Mouse (Mus musculus) layer of hippocampus, postnatal 36 days (tissue): Measurements from ENCODE around the gene Cyp11a1. TPM values are rescaled to one million over a fixed set of nuclear protein-coding genes. Genes with fewer than 3 reads are reported as not detected.
A peak's percentile ranks its signal among the peaks of the same experiment; 100 is the strongest.

Experiments used
- DNase-seq, 2 experiments: peaks; one replicate each; pipeline ENCODE4 v3.0.0; 2022
- total RNA-seq, 2 experiments: library from RNA; stranded (reverse); gene quantifications; 2 replicates each; pipeline ENCODE4 v1.2.3; 2021

Cyp11a1 gene
- total RNA-seq: 1 to 10 TPM; 1.5 to 2.0 TPM

DNA sequence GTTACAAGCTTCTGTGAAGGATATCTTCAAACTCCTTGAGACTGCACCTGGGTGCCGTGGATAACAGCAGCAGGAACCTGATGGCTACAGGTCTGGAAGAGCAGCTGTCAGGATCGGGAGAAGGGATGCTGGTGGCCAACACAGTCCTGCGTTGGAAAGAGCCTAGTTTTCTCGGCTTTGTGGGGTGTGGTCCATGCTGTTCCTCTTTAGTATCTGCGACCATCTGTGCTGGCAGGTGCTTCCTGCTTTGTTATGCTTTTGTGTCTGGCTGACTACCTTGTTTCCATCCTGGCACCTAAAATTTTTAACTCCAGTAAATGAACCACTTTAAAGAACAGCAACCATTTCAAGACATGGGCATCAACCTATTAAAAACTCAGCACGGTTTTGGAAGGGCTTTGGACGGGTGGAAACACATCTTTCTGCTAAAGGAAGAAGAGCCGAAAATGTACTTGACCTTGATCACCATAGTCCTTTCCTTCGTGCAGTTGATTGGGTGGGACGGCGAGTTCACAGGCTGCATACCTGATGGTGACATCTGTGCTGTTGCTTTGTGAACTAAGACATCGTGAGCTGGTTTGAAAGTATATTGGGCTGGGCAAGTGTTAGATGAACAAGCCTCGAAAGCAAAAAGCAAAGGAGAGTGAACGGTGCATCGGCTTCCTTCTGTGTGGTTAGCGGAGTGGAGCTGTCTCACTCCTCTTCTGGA is at the start of gene Cyp11a1:
Gene Cyp11a1 (plus strand): TSS at position 659 of the 709 bp plus-strand sequence.
- no peak for DNase-seq

DNA sequence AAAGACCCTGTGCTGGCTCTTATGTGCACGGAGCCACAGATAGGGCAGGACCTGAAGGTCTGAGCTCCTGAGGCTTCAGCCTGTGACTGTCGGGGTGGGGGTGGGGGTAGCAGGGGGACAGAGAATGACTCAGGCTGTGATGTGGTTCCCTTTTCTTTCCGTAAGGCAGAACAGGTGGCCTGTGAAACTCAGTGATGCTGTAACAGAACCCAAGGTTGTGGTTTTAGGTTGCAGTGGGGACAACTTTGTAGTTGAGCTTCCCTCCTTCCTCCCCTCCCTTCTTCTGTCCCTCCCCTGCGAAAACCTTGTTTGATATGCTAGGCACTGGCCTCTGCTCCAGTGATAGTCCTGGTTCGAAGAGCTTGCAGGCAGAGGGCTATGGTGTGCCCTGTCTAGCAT is 49.4 kb upstream of the Cyp11a1 start:
- DNase-seq: no peak

DNA sequence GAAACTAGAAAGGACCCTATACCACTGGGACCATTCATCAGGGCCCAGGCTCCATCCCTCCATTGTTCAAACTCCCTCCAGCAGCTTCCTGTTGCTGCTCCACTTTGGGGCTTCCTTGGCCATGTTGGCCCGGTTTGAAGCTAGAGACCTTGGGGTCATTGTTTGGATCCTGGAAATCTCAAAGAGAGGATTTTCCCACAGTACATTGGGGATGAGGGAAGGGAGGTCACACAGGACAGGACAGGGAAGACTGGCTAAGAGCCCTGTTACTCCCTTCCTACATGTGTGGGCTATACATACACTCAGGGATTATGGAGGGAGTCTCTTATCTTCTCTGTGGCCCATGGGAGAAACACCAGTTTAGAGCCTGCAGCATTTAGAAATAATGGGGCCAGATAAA is 47.6 kb upstream of the Cyp11a1 start:
- DNase-seq: no peak

DNA sequence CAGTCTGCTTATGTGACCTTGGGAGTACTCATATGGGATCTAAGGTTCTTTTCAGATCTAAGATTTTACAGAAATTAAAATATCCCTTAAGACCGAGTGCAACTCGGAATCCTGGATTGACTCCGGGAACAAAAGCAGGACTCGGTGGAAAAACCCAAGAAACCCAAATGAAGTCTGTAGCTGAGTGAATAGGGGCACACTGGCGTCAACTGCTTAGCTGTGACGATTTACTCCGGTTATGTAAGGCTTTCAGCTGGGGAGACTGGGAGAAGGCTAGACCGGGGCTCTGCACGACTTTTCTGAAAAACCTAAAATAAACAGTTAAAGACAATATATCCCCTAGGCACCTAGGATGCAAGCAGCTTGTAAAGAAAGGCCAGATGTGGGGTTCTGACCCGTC is 46.8 kb upstream of the Cyp11a1 start:
- no peak for DNase-seq

DNA sequence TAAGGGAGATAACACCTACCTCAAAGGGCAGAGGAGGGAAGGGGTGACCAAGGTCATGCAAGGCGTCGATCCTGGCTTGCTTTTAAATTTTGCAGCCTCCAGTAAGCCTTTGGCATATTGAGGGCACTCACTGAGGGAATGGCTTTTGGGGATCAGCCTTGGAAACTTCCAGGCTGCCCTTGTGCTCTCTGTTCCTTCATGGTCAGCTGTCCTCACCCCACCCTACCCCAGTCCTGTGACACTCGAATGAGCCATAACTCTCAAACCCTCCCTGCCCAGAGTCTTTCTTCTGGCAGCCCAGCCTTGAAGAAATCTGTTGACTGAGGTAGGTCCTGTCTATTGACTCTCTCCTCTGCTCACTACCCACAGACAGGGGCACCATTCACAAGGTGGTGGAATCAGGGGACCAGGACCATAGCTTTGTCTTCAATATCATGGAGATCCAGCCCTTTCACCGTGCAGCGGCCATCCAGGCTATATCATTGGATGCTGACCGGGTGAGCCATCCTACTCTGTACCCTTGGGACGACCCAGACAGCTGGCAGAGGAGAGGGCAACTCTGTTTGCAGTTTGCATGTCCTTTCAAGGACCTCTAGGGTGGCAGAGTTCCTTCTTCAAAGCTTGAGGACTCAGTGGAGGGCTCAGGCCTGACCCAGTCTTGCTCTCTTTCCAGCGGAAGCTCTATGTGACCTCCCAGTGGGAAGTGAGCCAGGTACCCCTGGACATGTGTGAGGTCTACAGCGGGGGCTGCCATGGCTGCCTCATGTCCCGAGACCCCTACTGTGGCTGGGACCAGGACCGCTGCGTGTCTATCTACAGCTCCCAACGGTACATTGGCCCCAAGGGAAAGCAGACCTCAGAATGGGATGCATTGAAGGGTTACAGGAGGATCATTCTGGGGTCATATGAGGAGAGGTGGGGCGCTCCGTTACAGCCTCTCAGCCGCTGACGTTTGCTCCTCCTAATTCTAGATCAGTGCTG is 46.0 kb upstream of the Cyp11a1 start:
- DNase-seq: no peak

DNA sequence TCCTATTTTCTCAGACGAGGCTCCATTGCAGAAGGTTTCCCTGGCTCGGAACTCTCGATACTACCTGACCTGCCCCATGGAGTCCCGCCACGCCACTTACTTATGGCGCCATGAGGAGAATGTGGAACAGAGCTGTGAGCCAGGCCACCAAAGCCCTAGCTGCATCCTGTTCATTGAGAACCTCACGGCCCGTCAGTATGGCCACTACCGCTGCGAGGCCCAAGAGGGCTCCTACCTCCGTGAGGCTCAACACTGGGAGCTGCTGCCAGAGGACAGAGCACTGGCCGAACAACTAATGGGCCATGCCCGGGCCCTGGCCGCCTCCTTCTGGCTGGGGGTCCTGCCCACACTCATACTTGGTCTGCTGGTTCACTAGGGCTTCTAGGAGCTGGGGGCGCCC is 45.0 kb upstream of the Cyp11a1 start:
- DNase-seq: no peak

DNA sequence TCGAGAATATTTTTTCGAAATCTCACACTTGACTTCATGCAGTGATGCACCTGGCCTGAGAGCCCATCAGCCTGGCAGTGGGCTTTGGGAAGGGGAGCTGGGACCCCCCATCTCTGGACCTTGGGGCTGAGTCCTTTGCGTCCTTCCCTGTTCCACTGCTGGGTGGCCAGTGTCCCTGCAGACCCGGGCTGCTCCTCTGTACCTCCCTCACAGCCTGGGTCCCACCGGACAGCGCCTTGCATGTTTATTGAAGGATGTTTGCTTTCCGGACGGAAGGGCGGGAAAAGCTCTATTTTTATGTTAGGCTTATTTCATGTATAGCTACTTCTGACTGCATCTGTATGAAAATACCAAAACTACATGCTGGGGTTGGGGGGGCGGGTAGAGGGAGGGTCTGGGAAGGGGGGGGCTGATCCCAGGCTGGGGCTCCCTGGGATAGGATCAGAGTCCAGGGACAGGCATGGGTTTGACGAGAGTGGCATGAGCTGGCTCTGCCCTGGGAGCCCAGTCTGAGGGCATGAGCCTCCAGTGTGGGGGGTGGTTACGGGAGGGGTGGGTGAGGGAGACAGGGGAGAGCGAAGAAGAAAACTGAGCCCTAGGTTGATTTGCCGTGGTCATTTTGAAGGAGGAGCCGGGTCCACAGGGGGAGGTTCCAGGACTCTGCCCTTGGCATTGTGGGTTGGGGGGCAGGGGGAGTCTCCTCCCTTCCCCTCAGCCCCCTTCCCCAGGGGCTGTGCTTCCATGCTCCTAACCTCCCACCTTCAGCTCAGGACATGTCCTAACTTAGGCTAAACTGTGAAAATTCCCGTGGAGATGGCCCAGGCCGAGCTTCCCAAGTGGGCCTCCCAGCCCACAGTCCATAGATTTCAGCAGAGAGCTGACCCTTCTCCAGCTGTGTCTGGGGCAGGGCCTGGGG is 44.1 kb upstream of the Cyp11a1 start:
- no peak for DNase-seq

DNA sequence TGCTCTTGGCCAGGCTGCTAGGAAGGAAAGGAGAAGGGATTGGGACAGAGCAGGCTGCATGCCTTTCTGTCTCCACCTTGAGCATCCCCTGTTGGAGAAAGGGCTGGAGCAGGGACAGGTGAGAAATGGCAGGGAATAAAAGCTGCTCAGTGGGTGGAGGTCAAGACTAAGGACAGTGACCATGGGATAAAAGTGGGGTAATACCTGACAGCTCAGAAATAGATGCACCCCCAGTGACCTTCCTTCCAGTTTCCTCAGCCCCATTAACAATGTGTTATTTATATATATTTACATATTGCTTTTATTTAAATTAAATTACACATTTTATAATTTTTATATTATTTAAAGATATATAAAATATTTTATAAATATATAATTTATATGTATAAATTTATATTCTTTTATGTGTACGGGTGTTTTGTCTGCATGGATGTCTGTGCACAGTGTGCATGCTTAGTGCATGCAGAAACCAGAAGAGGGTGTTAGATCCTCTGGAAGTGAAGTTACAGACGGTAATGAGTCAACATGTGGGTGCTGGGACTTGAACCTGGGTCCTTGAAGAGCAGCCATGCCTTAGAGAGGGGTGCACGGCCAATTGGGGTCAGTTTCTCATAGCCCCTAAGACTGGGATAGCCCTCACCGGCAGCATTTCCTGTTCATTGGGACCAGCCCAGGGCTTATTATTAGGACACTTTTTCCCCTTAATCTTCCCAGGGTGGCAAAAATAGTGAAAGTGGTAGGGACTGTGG is 42.8 kb upstream of the Cyp11a1 start:
- DNase-seq: no peak

DNA sequence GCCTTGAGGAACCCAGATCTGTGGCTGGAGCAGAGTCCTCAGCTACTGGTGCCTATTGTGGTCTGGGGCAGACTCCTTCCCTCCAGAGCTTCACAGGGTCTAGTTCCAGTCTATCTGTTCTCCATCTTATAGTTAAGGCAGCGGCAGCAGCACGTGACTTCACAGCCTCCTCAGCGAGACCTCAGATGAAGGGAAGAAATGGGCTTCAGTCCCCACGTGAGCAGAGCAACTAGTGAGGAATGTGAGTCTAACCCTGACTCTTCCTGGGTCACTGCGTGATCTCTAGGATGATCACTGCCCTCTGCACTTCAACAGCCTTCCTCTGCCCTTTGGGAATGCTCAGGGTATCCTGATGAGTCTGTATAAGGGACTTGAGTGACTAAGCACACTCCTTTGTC is 42.2 kb upstream of the Cyp11a1 start:
- no peak for DNase-seq

DNA sequence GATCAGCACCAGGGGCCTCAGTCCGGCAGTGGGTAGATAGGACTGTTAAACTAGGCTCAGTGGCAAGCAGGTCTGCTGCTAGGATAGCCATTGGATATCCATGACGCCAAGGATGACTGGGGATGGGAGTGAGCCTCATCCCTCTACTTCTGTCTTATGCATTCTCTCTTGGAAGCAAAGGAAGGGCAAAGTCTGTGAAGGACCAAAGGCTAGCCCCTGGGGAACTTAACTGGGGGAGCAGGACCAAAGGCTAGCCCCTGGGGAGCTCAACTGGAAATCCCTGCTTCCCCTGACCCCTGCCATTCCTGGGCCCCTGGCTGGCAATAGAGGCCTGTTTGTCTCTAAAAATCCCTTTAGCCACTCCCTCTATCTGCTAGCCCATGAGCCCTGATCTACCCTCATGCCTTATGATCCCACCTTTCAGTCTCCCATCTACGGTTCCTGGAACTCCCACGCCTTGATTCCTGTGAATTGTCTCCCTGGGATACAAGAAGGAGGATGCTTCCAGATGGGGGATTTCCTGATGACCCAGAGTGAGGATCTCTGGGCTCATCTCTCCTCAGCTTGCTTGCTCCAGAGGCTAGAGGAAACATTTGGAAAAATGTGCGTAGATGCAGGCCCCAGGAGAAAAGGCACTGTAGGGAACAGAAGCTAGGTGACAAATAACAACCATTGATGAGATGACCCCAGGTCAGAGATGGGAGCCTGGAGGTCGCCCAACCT is 41.5 kb upstream of the Cyp11a1 start:
- no peak for DNase-seq

DNA sequence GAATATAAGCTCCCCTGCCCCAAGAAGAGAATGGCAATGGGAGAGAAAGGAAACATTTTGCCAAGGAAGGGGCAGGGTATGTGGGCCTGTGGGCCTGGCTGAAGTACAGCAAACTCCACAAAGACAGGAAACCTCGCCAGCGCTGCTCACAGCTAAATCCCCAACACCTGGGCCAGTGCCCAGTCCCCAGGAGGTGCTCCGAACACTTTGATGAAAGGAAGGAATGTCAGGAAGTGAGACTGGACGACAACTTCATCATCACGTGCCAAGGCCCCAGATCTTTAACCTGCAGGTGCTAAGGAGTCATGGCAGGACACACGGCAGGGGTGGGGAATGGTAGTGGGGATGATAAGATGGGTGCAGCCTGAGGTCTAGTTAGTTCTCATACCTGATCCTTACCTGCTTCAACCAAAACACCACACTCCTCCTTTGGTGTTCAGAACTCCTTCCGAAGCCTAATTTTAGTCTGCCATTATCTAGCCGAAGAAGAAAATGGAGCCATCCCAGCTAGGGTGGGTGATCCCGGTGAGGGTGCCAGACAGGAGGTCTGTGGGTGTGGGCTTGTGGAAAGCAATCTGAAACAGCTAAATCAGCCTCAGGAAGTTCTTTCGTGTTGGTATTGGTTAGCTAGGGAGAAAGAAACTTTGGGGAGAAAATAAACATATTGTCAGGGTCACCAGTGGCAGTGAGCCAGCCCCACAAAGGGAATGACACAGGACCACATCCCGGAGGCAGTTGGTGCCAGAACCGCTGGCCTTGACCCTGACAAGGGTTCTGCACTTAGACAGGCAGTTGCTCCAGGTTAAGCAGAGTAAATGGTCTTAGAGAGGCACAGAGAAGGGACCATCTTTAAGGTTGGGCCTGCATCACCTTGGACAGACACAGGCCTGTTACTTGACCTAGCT is 40.7 kb upstream of the Cyp11a1 start:
- no peak for DNase-seq

DNA sequence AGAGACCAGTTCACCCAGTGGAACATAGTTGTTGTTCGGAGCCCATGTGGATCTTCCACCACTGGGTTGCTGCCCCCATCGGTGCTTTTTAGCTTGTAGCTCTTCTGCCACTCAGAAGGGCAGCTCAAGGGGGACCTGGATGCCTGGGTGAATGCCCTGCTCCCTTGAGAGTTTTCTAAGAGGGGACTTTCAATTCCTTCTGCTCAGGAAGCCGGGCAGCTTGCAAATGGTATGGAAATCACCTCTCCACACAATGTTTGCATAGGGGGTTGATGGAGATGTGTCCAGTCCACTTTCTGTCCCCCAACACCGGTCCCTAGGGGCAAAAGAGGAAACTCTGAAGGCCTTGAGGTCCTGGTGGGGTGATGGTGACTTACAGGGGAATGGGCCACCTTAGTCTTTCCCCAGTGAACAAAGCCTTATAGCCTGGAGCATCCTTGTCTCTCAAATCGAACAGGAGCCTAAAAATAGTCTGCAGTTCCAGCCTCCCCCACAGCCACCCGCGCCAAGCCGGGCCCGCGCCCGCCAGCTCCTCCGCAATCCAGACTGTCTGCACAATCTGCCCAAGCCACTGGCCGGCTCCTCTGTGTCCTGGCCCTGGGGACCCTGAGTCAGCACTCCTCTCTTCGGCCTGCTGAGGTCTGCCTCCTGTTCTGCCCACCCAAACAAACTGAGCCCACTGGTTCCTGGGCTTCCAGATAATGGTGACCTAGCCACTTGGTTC is 38.8 kb upstream of the Cyp11a1 start:
- DNase-seq: peak; percentile 66 to 69

DNA sequence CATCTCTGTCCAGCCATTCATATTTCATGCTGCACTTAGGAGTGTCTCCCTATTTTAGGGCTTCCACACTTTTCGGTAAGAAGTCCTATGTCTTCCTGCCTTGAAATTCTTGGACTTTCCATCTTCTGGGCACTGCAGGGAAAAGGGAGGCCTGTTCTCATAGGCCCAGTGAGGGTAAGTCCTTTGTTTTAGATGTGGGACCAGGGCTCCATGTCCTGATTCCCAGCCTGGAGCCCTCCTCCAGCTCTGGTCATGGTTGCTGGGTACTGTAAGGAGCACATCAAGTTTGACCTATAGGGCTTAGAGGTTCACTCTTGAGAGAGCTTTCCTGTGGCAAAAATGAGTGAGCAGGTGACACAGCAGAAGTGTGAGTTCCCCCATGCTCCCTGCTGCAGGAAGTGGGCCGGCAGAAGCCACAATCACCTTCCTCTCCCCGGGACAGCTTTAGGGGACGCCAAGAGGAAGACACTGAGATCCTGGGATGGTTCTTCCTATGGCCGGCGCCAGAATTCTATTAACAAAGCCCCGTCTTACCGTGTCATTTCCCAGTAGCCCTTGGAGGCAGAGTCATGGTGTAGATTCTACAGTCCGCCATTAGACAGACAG is 37.9 kb upstream of the Cyp11a1 start:
- DNase-seq: no peak

DNA sequence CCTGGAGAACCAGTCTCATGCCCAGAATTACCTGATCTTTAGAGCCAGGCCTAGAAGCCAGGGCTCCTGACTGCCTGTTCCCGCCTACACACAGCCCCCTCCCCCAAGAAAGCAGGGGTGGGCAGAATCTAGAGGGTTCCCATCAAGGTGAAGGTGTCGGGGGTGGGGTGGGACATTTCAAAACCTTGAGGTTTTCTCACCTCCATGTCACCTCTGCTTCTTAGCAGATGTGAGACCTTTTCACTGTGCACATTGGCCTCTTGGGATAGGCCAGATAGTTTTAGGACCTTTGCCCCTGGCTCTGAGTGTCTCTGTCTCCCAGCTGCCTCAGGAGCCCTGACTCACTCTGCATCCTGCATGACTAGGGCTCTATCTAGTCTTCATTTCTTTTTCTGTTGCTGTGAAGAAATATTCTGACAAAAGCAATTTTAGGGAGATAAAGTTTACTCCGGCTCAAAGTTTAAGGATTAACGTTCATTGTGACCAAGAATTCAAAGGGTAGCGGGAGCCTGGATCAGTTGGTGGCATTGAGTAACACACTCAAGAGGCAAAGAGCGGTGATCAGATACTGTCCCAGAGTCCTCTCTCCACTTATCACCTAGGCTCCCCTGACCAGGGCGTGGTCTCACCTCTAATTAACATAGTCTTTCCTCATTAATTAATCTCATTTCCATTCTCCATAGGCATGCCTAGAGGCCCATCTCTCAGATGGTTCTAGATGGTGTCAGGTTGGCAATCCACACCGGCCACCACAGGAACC is 37.2 kb upstream of the Cyp11a1 start:
- no peak for DNase-seq

DNA sequence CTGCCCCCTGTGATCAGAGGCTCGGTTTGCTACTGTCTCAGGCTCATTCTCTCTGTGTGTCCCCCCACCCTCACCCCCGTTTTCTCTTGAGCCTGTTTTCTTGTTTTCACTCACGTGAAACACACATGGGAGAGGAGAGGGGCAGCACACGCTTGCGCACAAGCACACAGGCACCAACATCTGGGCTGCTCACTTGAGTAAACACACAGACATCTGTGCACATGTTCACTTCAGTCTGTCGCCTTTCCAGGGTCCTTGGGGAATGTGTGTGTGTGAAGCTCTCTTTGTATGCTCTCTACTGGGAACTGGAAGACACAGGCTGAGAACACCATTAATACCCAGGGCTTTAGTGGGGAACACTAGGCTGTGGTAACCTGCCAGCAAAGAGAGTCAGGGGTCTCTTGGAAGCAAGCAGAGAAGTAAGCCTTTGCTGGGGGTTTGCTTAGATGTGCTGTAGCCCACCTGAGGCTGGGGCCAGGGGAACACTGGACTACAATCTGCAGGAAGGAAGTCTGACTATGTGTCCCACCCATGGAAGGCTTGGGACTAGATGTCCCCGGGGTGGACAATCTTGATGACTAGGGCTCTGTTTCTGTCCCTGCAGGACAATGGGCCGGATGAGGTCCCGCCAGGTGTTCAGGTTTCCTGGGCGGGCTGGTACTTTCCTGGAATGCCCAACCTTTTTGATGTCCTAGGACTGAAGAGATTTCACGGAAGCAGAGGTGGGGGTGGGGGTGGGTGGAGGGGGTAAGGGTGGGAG is 36.3 kb upstream of the Cyp11a1 start:
- DNase-seq: no peak

DNA sequence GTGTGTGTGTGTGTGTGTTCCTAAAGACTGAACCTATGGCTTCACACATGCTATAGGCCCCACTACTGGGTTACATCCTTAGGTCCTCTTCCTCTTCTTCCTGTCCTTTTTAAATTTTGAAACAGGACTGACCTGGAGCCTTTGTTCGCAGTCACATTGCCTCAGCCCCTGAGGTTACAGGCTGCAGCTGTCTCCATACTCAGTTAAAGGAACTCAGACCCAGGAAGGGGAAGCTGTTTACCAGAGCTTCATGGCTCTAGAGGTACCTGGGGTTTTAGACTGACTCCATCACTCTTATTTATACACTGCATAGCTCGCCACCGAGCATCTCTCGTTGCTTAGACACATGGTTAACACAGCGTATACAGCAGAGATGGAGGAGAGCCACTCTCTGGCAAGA is 34.8 kb upstream of the Cyp11a1 start:
- DNase-seq: no peak

DNA sequence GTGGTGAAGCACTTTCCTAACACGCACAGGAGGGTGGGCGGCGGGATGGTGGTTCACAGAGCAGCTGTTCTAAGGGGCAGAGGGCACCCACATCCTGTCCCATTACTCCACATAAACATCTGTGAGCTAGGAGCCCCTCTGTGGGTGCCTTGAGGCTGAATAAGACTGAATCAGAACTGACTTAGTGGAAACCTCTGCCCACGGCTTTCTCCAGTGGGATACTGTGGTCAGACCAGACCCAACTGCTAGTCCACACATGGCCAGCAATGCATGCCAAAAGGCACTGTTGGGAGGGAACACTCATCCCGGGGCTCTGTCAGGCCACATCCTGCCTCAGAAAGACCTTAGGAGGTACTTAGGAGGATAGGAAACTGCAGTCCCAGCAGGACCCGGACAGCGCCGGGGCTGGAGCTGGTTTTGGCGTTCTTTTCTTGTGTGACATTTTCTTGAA is 34.0 kb upstream of the Cyp11a1 start:
- DNase-seq: no peak
